Mouse (Mus musculus): Measurements from ENCODE around the gene Usp19. TPM values are rescaled to one million over a fixed set of nuclear protein-coding genes. Genes with fewer than 3 reads are reported as not detected.

Usp19 gene
- polyA plus RNA-seq, 1 experiment from 2014 or later, result 33.8 TPM

- no peak overlapping the region; the same call in 1 of the 2 replicates for H3K4me3 ChIP-seq (ENCODE audit: inconsistent target)
- H3K79me2 ChIP-seq (ENCODE audit: inconsistent target), result peaks cover 37% of the 10 kb centered on the region
- H3K27ac ChIP-seq, result no peak overlapping the region
- H3K36me3 ChIP-seq (ENCODE audit: inconsistent target), result peaks cover 22% of the 10 kb centered on the region
- WGBS (ENCODE audit: missing documents), result 92% methylated on average over 1 of the region's 1 CpGs
These were observed 30.5 kb upstream of the Usp19 start for GRCm38 (mm10) chr9:108459939-108460318.

- Histone ChIP-seq H3K79me2 (ENCODE audit: inconsistent target) (peaks cover 37% of the 10 kb centered on the region), H3K36me3 (ENCODE audit: inconsistent target) (peaks cover 28% of the 10 kb centered on the region), H3K4me3 (ENCODE audit: inconsistent target) (peak within 1 kb of the TSS; percentile 89), H3K27ac (peak within 1 kb of the TSS; percentile 29; the same call in 1 of the 2 replicates)
- WGBS (ENCODE audit: missing documents), result under 1% methylated on average over 39 of the region's 52 CpGs
These were observed 29.9 kb upstream of the Usp19 start, which contains the start of gene Ccdc71 for GRCm38 (mm10) chr9:108460319-108461178. Ccdc71 (plus strand) TSS chr9:108460527.

GRCm38 (mm10) chr9:108461181-108461631 is 29.2 kb upstream of the Usp19 start, which contains the start of gene Klhdc8b:
Klhdc8b (minus strand) TSS chr9:108461581.
- 32% methylated on average over 11 of the region's 11 CpGs for WGBS (ENCODE audit: missing documents)
- H3K79me2 ChIP-seq (ENCODE audit: inconsistent target), result peaks cover 37% of the 10 kb centered on the region
- H3K27ac ChIP-seq, result peak within 1 kb of the TSS; percentile 29; the same call in 1 of the 2 replicates
- H3K36me3 ChIP-seq (ENCODE audit: inconsistent target), result peaks cover 29% of the 10 kb centered on the region
- peak within 1 kb of the TSS; percentile 89 for H3K4me3 ChIP-seq (ENCODE audit: inconsistent target)

- Histone ChIP-seq H3K4me3 (ENCODE audit: inconsistent target) (peak overlapping the region; percentile 89), H3K79me2 (ENCODE audit: inconsistent target) (peaks cover 37% of the 10 kb centered on the region), H3K27ac (no peak overlapping the region), H3K36me3 (ENCODE audit: inconsistent target) (peaks cover 29% of the 10 kb centered on the region)
- 98% methylated on average over 5 of the region's 5 CpGs for WGBS (ENCODE audit: missing documents)
These were observed 28.7 kb upstream of the Usp19 start for GRCm38 (mm10) chr9:108461675-108462074.

GRCm38 (mm10) chr9:108462192-108462591 is 28.2 kb upstream of the Usp19 start:
- Histone ChIP-seq H3K79me2 (ENCODE audit: inconsistent target) (peaks cover 37% of the 10 kb centered on the region), H3K27ac (no peak overlapping the region), H3K36me3 (ENCODE audit: inconsistent target) (peaks cover 29% of the 10 kb centered on the region), H3K4me3 (ENCODE audit: inconsistent target) (no peak overlapping the region)
- WGBS (ENCODE audit: missing documents), result 98% methylated on average over 10 of the region's 10 CpGs

GRCm38 (mm10) chr9:108463713-108464112 is 26.7 kb upstream of the Usp19 start:
- no peak overlapping the region for H3K27ac ChIP-seq
- no peak overlapping the region for H3K4me3 ChIP-seq (ENCODE audit: inconsistent target)
- H3K36me3 ChIP-seq (ENCODE audit: inconsistent target), result peaks cover 29% of the 10 kb centered on the region
- 95% methylated on average over 9 of the region's 9 CpGs for WGBS (ENCODE audit: missing documents)
- H3K79me2 ChIP-seq (ENCODE audit: inconsistent target), result peaks cover 37% of the 10 kb centered on the region

- no peak overlapping the region for H3K27ac ChIP-seq
- H3K36me3 ChIP-seq (ENCODE audit: inconsistent target), result peaks cover 29% of the 10 kb centered on the region
- 95% methylated on average over 2 of the region's 2 CpGs for WGBS (ENCODE audit: missing documents)
- peaks cover 29% of the 10 kb centered on the region for H3K79me2 ChIP-seq (ENCODE audit: inconsistent target)
- no peak overlapping the region for H3K4me3 ChIP-seq (ENCODE audit: inconsistent target)
These were observed 24.2 kb upstream of the Usp19 start for GRCm38 (mm10) chr9:108466219-108466618.

GRCm38 (mm10) chr9:108469430-108469829 is 21.0 kb upstream of the Usp19 start:
- Histone ChIP-seq H3K79me2 (ENCODE audit: inconsistent target) (no peaks in the 10 kb centered on the region), H3K36me3 (ENCODE audit: inconsistent target) (peaks cover 12% of the 10 kb centered on the region; the same call in 1 of the 2 replicates), H3K4me3 (ENCODE audit: inconsistent target) (no peak overlapping the region), H3K27ac (no peak overlapping the region)
- 90% methylated on average over 5 of the region's 5 CpGs for WGBS (ENCODE audit: missing documents)

- Histone ChIP-seq H3K79me2 (ENCODE audit: inconsistent target) (no peaks in the 10 kb centered on the region), H3K36me3 (ENCODE audit: inconsistent target) (peaks cover 8% of the 10 kb centered on the region; the same call in 1 of the 2 replicates), H3K27ac (no peak overlapping the region), H3K4me3 (ENCODE audit: inconsistent target) (no peak overlapping the region)
- WGBS (ENCODE audit: missing documents), result 88% methylated on average over 4 of the region's 4 CpGs
These were observed 20.6 kb upstream of the Usp19 start for GRCm38 (mm10) chr9:108469845-108470244.

- Histone ChIP-seq H3K4me3 (ENCODE audit: inconsistent target) (no peak overlapping the region), H3K27ac (no peak overlapping the region), H3K36me3 (ENCODE audit: inconsistent target) (no peaks in the 10 kb centered on the region), H3K79me2 (ENCODE audit: inconsistent target) (no peaks in the 10 kb centered on the region)
- 40% methylated on average over 1 of the region's 1 CpGs for WGBS (ENCODE audit: missing documents)
These were observed 15.9 kb upstream of the Usp19 start for GRCm38 (mm10) chr9:108474528-108474927.

- Histone ChIP-seq H3K27ac (no peak overlapping the region), H3K4me3 (ENCODE audit: inconsistent target) (peak overlapping the region; percentile 7; the same call in 1 of the 2 replicates), H3K79me2 (ENCODE audit: inconsistent target) (no peaks in the 10 kb centered on the region), H3K36me3 (ENCODE audit: inconsistent target) (no peaks in the 10 kb centered on the region)
- 7% methylated on average over 20 of the region's 20 CpGs for WGBS (ENCODE audit: missing documents)
These were observed 11.7 kb upstream of the Usp19 start for GRCm38 (mm10) chr9:108478638-108479156.

GRCm38 (mm10) chr9:108479241-108479640 is 11.2 kb upstream of the Usp19 start:
- Histone ChIP-seq H3K4me3 (ENCODE audit: inconsistent target) (no peak overlapping the region), H3K79me2 (ENCODE audit: inconsistent target) (no peaks in the 10 kb centered on the region), H3K27ac (no peak overlapping the region), H3K36me3 (ENCODE audit: inconsistent target) (no peaks in the 10 kb centered on the region)
- 58% methylated on average over 11 of the region's 11 CpGs for WGBS (ENCODE audit: missing documents)

GRCm38 (mm10) chr9:108479721-108480351 is 10.6 kb upstream of the Usp19 start, which contains the start of gene Lamb2:
Lamb2 (plus strand) TSS chr9:108479736.
- peak within 1 kb of the TSS; percentile 7; the same call in 1 of the 2 replicates for H3K4me3 ChIP-seq (ENCODE audit: inconsistent target)
- no peaks in the 10 kb centered on the region for H3K79me2 ChIP-seq (ENCODE audit: inconsistent target)
- H3K36me3 ChIP-seq (ENCODE audit: inconsistent target), result no peaks in the 10 kb centered on the region
- WGBS (ENCODE audit: missing documents), result 47% methylated on average over 10 of the region's 10 CpGs
- no peak within 1 kb of the TSS for H3K27ac ChIP-seq

- WGBS (ENCODE audit: missing documents), result 93% methylated on average over 28 of the region's 28 CpGs
- no peaks in the 10 kb centered on the region for H3K36me3 ChIP-seq (ENCODE audit: inconsistent target)
- no peak overlapping the region for H3K4me3 ChIP-seq (ENCODE audit: inconsistent target)
- H3K79me2 ChIP-seq (ENCODE audit: inconsistent target), result no peaks in the 10 kb centered on the region
- no peak overlapping the region for H3K27ac ChIP-seq
These were observed 9.4 kb upstream of the Usp19 start for GRCm38 (mm10) chr9:108480813-108481519.

Measured in macrophage (primary cell).